Mouse (Mus musculus) T-cell, adult 2 months (primary cell): ENCODE data around the gene Evi2a.
A peak's percentile ranks its signal among the peaks of the same experiment; 100 is the strongest.

Experiments used
- DNase-seq: peaks from one replicate; pipeline ENCODE4 v3.0.0; 2022; ENCODE audit warnings: low spot score

Gene Evi2a

DNA sequence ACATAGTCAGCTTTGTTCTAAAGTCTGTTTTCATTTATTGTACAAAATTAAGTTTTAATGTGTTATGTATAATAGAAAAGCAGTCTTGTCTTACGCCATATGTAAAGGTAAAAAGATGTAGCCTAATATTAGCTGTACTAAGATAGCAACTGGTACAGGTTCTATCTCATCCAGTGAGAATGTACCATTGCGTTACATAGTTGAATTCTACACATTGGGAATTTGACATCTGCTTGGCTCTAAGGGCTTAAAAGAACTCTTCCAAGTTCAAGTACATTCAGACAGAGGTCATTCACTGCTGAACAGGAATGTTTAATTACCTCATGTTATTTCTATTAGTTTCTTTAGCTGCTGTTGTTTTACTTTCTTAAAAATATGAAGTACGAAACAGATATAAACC is 3.9 kb downstream of the Evi2a start:
- DNase-seq: no peak

DNA sequence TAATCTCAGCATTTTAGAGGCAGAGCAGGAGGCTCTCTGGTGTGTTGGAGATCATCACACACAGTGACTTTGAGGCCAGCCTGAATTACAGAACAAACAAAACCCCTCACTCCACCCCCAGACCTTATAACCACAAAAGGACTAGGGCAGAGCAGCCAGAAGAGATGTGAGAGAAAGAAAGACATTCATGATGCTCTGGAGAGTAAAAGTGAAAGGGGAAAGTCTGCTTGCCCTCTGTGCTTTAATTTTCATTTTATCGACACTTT is 6.2 kb downstream of the Evi2a start:
- DNase-seq: peak; percentile 39

DNA sequence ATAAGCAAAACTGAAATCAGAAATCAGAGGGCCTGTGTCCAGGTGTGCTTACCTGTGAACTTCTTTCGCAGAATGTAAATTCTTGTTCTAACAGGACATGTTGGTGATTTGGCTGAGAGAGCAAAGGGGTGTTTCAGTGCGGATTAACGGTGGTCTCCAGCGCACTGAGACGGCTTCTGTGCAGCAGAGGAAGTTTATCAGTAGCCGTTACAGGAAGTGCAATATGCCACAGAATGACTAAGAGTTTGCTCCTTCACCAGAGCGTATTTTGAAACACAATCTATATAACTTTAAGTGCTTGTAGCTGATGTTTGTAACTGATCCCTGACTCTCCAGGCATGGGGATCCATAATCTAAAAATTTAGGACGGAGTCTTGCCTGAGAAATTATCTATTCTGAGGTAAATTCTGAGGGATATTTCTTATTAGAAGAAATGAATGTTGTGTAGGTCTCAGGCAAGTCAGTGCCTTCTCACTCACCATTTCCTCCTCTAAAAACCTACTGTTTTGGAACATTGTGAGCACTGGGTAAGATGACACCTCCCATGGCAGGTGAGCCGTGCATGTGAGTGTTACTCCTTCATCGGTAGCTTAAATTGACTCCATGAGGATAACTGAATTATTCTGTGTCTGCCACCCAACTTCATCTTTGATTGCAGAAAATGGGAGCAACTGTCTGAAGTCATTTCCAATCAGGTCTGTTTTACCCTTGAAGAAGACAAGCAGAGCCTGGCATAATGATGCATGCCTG is 6.7 kb downstream of the Evi2a start, which contains the start of gene Evi2b:
Gene Evi2b, minus strand, starts transcription at position 203 of the 750 bp plus-strand sequence.
- peak; percentile 53 for DNase-seq

DNA sequence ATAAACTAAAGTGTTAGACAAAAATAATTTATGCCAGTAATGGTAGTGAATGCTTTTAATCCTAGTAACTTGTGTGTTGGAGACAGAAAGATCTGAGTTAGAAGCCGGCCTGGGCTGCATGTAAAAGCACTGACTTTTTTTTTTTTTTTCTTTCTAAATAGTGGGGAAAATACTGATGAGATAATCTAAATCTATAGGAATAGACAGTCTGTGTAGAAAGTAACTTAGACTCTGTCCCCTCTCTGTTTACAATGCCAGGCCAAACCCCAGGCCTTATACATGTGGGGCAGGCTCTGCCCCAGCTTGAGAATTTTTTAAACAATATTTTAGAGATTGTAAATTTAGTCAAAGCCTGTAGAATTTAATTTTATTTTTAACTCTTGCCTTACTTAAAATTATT is 7.5 kb downstream of the Evi2a start:
- no peak for DNase-seq

DNA sequence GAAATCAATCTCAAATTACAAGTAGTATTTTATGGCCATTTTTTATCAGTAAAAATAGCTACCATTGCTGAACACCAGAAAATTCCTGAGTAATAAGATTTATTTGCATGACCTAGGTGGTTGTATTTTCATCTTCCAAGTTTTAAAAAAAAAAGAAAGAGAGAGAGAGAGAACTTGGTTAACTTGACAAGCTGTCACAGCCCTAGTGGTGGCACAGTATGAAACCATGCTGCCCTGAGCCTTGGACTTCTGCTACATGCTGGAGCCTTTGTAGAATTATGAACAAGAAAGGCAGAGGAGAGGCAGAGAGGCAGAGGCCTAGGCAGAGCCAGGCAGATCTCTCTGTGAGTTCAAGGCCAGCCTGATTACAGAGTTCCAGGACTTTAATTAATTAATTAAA is 8.5 kb downstream of the Evi2a start:
- peak; percentile 53 for DNase-seq

DNA sequence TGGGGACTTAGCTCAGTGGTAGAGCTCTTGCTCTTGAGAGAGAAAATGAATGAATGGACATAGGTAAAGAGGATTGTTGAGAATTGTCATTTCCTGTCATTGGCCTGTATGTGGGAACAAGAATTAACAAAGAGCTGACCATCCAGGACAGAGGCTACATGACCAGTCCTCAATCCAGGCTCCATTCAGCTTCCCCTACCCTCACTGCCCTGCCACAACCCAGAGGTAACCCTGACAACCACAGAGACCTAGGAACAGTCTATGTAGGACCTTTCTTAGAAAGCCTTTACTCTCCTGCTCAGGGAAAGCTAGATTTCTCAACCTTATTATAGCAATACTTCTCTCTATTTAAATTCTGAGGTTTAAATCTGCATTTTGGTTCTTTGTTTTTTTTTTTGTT is 9.6 kb downstream of the Evi2a start:
- no peak for DNase-seq

DNA sequence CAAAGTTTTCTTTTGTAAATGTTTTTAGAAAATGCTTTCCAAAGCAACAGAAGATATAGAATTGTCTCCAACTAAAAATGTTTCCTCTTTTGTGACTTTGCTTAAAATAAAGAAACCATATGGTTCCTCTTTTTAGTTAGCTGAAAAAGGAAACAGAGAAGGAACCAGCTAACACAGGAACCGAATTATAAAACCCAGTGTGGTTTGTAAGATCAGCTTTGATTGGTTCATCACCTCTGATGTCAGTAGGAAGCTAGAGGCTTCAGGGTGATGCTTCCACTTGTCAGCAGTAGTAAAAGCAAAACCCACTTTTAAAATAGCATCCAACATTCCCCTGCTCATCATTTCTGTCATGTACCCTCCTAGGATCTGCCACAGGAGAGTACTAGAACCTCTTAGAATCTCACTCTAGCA is 10.5 kb downstream of the Evi2a start:
- peak; percentile 74 for DNase-seq

DNA sequence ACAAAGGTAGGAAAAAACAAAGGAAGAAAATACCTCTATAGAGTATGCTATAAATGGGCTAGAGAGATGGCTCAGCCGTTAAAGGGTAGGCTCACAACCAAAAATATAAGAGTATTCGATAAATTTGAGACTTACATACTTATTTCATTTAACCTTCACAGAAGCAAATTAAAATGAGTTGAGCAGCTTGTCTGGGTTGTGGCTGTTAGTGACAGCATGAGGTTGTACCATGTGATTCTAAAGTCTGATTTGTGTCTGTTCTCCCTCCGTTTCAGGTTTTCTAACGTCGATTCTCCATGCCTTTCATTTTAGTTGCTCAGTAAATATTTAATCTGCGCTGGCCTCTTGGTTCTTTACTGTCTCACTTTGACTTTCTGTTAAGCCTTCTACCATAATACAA is 11.1 kb downstream of the Evi2a start:
- DNase-seq: no peak

DNA sequence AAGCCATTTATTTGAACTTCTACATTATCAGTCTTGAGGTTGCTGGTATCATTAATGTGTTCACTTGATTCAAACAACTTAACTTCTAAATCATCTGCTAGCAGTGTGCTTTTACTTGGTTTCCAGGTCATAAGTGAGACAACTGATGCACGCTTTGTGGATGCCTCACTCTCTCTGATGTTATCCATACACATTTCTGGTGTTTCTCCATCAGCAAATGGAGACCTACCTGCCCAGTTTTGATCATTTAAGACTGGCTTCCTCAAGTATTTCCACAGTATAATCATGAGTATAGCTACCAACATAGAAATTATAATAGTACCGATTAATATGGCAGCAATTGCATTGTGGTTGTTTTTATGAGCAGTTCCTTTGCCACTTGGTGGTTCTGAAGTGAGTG is 14.6 kb downstream of the Evi2a start:
- no peak for DNase-seq

DNA sequence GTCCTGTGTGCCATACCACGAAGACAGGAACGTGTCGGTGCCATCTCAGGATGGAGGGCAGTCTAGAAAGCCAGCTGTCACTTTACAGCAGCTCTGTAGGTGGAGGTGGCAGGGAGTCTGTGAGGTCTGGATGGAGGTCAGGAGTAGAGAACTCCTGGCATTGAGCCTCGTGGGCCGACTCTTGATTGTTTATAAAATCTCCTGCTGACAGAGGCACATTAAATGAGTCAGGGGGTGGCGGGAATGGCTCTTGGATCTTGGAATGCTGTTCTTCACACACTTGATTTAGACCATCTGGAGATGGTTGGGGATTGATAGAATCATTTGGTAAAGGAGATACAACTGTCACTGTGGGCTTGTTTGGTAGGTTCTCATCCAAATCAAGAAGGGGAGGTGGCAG is 15.1 kb downstream of the Evi2a start:
- DNase-seq: no peak

DNA sequence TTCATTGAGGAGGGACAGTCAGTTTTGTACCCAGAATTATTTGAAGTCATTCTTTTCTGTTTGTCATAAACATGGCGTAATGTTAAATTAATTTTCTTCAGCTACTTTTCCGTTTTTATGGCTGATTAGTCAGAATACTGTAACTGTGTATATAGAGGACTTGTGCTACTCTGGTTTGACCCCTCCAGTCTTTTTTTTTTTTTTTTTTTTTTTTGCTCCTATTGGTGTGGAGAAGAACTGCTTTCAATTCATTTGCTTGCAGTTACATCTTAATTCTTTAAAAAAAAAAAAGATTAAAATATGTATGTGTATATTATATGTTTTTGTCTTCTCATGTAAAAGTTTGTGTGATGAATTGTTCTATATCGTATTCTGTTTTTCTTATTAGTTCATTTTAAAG is 18.4 kb downstream of the Evi2a start:
- no peak for DNase-seq

DNA sequence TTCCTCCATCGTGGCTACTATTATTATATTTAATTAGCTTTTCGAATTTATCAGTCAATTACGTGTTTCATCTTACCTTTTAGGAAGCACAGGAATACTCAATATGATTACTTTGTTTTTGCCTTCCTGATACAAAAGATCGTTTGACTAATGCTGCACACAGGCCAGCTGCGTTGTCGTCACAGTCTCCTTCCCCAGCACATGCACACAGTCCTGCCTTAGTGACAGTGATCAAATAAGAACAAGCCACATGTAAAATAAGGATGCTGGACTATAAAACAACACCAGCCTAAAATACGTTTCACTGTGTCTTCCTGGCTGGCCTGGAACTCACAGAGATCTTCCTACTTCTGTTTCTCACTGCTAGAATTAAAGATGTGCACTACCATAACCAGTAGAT is 25.9 kb downstream of the Evi2a start:
- no peak for DNase-seq

DNA sequence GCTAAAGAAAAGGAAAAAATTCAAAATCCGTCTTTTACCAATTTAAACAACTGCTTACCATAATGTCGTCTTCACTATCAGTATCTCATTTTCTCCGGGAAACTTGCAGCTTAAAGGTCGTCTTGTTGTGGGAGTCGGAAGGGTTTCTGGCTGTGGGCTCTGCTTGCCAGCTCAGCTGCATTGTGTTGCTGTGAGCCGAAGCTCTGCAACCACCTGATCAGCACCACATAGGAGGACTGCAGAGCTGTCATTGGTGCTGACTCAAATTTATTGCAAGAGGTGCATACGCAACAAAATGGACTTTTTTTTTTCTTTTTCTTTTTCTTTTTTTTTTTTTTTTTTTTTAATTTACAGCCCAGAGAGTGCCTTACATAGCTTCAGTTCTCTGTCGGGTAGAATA is 26.6 kb downstream of the Evi2a start, which contains the start of gene Omg:
Gene Omg, minus strand, starts transcription at position 240 of the 400 bp plus-strand sequence.
- DNase-seq: no peak

DNA sequence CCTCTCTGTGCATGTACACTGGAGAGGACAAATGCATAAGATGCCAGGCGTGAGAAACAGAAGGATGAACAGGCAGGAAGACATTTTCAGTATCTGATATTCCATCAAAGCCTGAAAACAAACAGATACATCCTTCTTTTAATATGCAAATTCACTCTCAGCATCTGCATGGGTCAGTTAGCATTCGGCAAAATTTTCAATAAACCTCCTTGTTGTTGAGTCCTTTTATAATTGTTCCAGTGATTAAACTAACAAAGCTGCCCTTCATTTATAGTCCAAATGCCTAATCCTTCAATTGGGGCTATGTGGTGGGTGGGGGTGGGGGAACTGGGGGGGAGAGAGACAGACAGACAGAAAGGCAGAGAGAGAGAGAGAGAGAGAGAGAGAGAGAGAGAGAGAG is 27.5 kb downstream of the Evi2a start:
- no peak for DNase-seq

DNA sequence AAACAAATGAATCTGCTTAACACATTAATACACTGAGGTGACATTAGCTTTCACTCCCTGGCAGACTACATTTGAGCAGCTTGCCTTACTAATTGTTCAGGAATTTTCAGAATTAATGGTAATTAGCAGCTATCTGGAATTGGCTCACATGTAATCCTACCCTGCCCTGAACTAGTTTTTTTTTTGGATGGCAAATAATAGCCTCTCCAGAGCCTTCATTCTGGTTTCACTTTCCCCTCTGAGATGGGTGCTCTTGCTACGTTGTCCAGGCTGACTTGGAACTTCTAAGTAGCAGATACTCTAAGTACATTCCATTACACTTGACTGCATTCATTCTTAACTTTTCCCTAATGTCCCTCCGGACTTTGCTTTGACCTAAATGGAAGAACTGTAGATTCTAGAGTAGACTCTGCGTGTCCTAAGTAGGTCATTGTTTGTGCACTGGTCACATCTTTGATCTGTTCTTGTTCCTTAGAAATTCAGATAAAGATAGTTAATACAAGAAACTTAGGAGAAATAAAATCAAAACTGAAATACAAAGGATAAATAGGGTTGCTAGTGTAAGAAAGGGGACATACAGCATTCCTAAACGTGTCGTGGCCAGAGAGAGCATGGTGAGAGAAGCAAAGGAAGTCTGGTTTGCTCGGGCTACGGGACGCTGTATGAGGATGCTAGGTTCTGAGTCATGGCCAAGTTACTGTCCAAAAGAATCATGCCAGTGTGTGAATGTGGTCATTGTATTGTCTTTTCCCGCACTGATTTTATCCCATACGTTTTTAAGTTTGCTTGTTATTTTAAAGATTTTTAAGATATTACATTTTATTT is 35.2 kb downstream of the Evi2a start:
- DNase-seq: no peak

DNA sequence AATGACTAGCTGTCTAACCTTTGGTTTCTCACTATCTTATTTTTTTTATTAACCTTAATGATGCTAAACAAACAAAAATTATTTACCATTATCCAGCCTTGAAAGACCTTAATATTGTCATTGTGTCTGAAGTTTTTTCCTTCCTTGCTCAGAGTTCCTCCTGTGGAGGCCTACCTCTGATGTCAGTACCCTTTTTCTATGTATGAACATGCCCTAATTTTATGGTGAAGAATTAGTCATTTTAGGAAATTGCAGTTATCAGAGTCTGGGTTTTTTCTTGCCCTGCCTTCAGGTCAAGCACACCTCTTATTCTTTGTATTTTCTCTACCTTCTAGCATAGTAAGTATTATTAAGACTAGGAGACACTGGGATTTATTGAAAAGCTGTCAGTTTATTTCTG is 45.7 kb downstream of the Evi2a start:
- DNase-seq: no peak

DNA sequence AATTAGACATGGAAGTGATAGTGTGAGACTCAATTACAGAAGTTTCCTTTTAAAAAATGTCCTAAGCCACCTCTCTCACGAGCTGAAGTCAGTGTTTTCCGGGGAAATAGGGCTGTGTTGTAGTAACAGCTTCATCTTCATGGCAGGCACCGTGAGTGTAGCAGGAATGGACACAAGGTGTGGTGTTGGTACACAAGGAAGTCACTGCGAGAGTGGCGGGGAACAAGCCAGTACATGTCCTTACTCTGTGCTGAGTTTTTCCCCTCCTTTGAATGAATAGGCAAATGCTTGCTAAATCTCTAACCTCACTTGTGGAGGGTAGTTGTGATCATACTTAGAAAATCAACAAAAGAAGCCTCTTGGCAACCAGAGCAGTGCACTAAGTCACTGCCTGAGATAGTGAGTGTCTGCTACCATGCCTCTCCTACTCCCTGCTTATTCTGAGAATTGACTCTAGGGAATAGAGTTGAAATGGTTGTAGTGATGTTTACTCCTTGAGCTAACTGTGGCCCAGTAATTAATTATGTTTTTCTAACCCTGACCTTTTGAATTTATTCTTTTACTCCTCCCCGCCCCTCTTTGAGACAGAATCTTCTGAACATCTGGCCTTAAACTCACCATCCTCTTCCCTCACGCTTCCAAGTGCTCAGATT is 46.4 kb downstream of the Evi2a start:
- no peak for DNase-seq

DNA sequence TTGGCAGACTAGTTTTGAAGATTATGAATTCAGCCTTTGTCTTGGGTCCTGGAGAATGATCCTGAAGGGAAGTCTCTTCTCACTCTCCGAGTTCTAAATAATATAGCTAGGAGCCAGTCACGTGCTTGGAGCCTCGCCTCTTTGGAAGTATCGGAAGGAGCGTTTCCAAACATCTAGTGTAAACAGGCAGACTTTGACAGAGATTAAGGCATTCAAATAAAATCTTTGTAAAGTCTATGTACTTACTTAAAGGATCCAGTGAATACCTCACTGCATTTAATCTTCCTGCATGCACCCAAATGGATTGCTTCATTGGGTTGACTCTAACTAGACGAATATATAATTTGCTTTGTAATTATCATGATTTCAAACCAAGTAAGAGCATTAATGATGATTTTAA is 47.0 kb downstream of the Evi2a start:
- no peak for DNase-seq
